In genomic region chr10:121289970-121290681, GRCm38 (mm10) we compare ENCODE assay signal across 9 mouse cellular contexts.
DNase-seq lines count a peak whose midpoint lies in the region; ATAC-seq and TF ChIP-seq lines count a peak whose summit lies in the region.
"Had no signal": no experiment of that assay in that cellular context is flagged by ENCODE, and none has a peak within 500 bp of the region (broad histone marks: within the 10 kb centered on the region; RNA-seq: fewer than 3 reads in every experiment).

No protein-coding gene starts in this region.

- H3K4me1 ChIP-seq in neural tube, embryonic 12.5 days: 0 out of 2 replicates have a peak, but pooled peaks cover 13% of the 10 kb centered on the region
- peaks cover 16% of the 10 kb centered on the region for H3K4me1 ChIP-seq in hindbrain, embryonic 16.5 days (ENCODE audit: control insufficient read depth, insufficient read depth, low read depth, low read length)
- H3K4me1 ChIP-seq in olfactory bulb, adult 2 months (ENCODE audit: control insufficient read depth, insufficient read depth, low read length): peaks cover 19% of the 10 kb centered on the region
- H3K4me1 ChIP-seq: limb, embryonic 15.5 days had no signal

- H3K27me3 ChIP-seq in neural tube, embryonic 12.5 days (replicated peaks): no peaks in the 10 kb centered on the region
- H3K27me3 ChIP-seq in hindbrain, embryonic 16.5 days (replicated peaks; ENCODE audit: control insufficient read depth, insufficient read depth, low read length): no peaks in the 10 kb centered on the region
- H3K27me3 ChIP-seq: limb, embryonic 15.5 days had no signal

- H3K9me3 ChIP-seq in neural tube, embryonic 12.5 days: no peaks in the 10 kb centered on the region
- H3K9me3 ChIP-seq in hindbrain, embryonic 16.5 days (ENCODE audit: control insufficient read depth, low read length): no peaks in the 10 kb centered on the region
- H3K9me3 ChIP-seq: limb, embryonic 15.5 days had no signal

- H3K27ac ChIP-seq in neural tube, embryonic 12.5 days: 0 out of 2 replicates have a peak overlapping the region, but pooled peaks have one; percentile 53
- H3K27ac ChIP-seq in hindbrain, embryonic 16.5 days (ENCODE audit: low read depth, low read length): peak overlapping the region; percentile 70
- peak overlapping the region; percentile 61 for H3K27ac ChIP-seq in olfactory bulb, adult 2 months (ENCODE audit: insufficient read depth, low read depth, low read length)
- H3K27ac ChIP-seq: limb, embryonic 15.5 days had no signal

- H3K4me2 ChIP-seq in neural tube, embryonic 12.5 days (replicated peaks): peak overlapping the region; percentile 31; the same call in 1 of the 2 replicates
- H3K4me2 ChIP-seq in hindbrain, embryonic 16.5 days (ENCODE audit: low read length): peak overlapping the region; percentile 37; the same call in 1 of the 2 replicates
- H3K4me2 ChIP-seq: limb, embryonic 15.5 days had no signal

- TF ChIP-seq POLR2A in olfactory bulb, adult 2 months (IDR thresholded peaks at IDR 0.05; ENCODE audit: insufficient read depth, low read depth, low read length): no peak

- 64% methylated on average over 4 of the region's 4 CpGs for WGBS in neural tube, embryonic 12.5 days
- WGBS in hindbrain, embryonic 16.5 days: 42% methylated on average over 3 of the region's 4 CpGs
- WGBS in olfactory bulb, adult 2 months: 41% methylated on average over 4 of the region's 4 CpGs

- intact Hi-C loops in left cerebral cortex, postnatal 36 days (cut with DNase I): loop anchor here (2.0 kb wide), 1 partner anchor 21 kb away; no protein-coding TSS in a partner anchor

- peak; percentile 33; the same call in 1 of the 2 replicates for ATAC-seq in neural tube, embryonic 12.5 days (ENCODE audit: low FRiP score, low read depth)
- 0 out of 2 replicates have a peak, but pooled peaks have one; percentile 28 for ATAC-seq in hindbrain, embryonic 16.5 days

- peaks cover 13% of the 10 kb centered on the region for H3K36me3 ChIP-seq in neural tube, embryonic 12.5 days
- peaks cover 10% of the 10 kb centered on the region for H3K36me3 ChIP-seq in hindbrain, embryonic 16.5 days (ENCODE audit: control insufficient read depth, insufficient read depth, low read length)
- H3K36me3 ChIP-seq: limb, embryonic 15.5 days had no signal

- no peak for TF ChIP-seq CTCF in olfactory bulb, adult 2 months (IDR thresholded peaks at IDR 0.05; ENCODE audit: insufficient read depth, low read depth, low read length)

- no peak overlapping the region for H3K9ac ChIP-seq in neural tube, embryonic 12.5 days
- H3K9ac ChIP-seq in hindbrain, embryonic 16.5 days (ENCODE audit: low read depth, low read length): no peak overlapping the region
- H3K9ac ChIP-seq: limb, embryonic 15.5 days had no signal

- peak; percentile 42 for DNase-seq in adrenal gland, postnatal 14 days
- DNase-seq in adrenal gland, postnatal 25 days: no peak
- no peak for DNase-seq in neural tube, embryonic 10.5 days (ENCODE audit: extremely low spot score, low spot score)
- no peak for DNase-seq in left cerebral cortex, postnatal 36 days (ENCODE audit: low spot score in 2 of 2)
- no peak for DNase-seq in spleen, postnatal 14 days (ENCODE audit: low spot score in 2 of 2)

- H3K4me3 ChIP-seq in neural tube, embryonic 12.5 days: no peak overlapping the region
- H3K4me3 ChIP-seq in hindbrain, embryonic 16.5 days (ENCODE audit: low read length): no peak overlapping the region
- H3K4me3 ChIP-seq in olfactory bulb, adult 2 months (ENCODE audit: insufficient read depth, low read depth, low read length): no peak overlapping the region
- H3K4me3 ChIP-seq: limb, embryonic 15.5 days had no signal
